In genomic region chr14:20012506-20013275, GRCm38 (mm10) we compare ENCODE assay signal across 19 mouse cellular contexts. TPM values are rescaled to one million over a fixed set of nuclear protein-coding genes. Genes with fewer than 3 reads are reported as not detected.
A peak's percentile ranks its signal among the peaks of the same experiment; 100 is the strongest.
DNase-seq lines count a peak whose midpoint lies in the region; ATAC-seq lines count a peak whose summit lies in the region.
"Had no signal": no experiment of that assay in that cellular context is flagged by ENCODE, and none has a peak within 500 bp of the region (broad histone marks: within the 10 kb centered on the region; RNA-seq: fewer than 3 reads in every experiment).

No protein-coding gene starts in this region.

- H3K9ac ChIP-seq in heart, embryonic 16.5 days (ENCODE audit: low read length), result no peak overlapping the region
- H3K9ac ChIP-seq in limb, embryonic 12.5 days (replicated peaks), result no peak overlapping the region
- H3K9ac ChIP-seq: forebrain, embryonic 12.5 days; hindbrain, embryonic 14.5 days; liver, embryonic 13.5 days had no signal

- H3K9me3 ChIP-seq in heart, embryonic 16.5 days (replicated peaks; ENCODE audit: control insufficient read depth, low read length), result peaks cover 6% of the 10 kb centered on the region
- H3K9me3 ChIP-seq in limb, embryonic 12.5 days, result no peaks in the 10 kb centered on the region
- no peaks in the 10 kb centered on the region for H3K9me3 ChIP-seq in limb, embryonic 10.5 days (replicated peaks)
- H3K9me3 ChIP-seq: forebrain, embryonic 12.5 days; liver, embryonic 13.5 days had no signal

- peak overlapping the region; percentile 46; the same call in 1 of the 2 replicates for H3K27ac ChIP-seq in heart, embryonic 16.5 days (ENCODE audit: low read length)
- H3K27ac ChIP-seq in limb, embryonic 12.5 days, result 0 out of 2 replicates have a peak overlapping the region, but pooled peaks have one; percentile 7
- H3K27ac ChIP-seq in limb, embryonic 10.5 days, result no peak overlapping the region
- H3K27ac ChIP-seq: forebrain, embryonic 12.5 days; heart, adult 2 months; hindbrain, embryonic 14.5 days; liver, embryonic 13.5 days had no signal

- H3K36me3 ChIP-seq in heart, embryonic 16.5 days (ENCODE audit: control insufficient read depth, insufficient read depth), result no peaks in the 10 kb centered on the region
- H3K36me3 ChIP-seq in limb, embryonic 12.5 days, result no peaks in the 10 kb centered on the region
- H3K36me3 ChIP-seq in limb, embryonic 10.5 days, result no peaks in the 10 kb centered on the region
- H3K36me3 ChIP-seq: forebrain, embryonic 12.5 days; liver, embryonic 13.5 days had no signal

- ATAC-seq in heart, embryonic 16.5 days (replicated peaks; ENCODE audit: extremely low read depth, insufficient read depth, low FRiP score), result no peak
- no peak for ATAC-seq in limb, embryonic 12.5 days (ENCODE audit: insufficient number of reproducible peaks, insufficient read depth, low FRiP score, low TSS enrichment, low read depth)
- ATAC-seq in cerebellum, adult (ENCODE audit: insufficient number of reproducible peaks, low FRiP score, low TSS enrichment), result no peak
- ATAC-seq: activated CD4-positive, CD25-positive, alpha-beta regulatory T cell, adult 4 months; intestine, embryonic 16.5 days had no signal

- no peak overlapping the region for H3K4me3 ChIP-seq in heart, embryonic 16.5 days (ENCODE audit: low read length)
- H3K4me3 ChIP-seq in limb, embryonic 12.5 days (replicated peaks), result no peak overlapping the region
- H3K4me3 ChIP-seq in limb, embryonic 10.5 days, result no peak overlapping the region
- H3K4me3 ChIP-seq: forebrain, embryonic 12.5 days; heart, adult 2 months; liver, embryonic 13.5 days had no signal

- DNase-seq in heart, adult 8-10 months (ENCODE audit: low spot score), result no peak
- DNase-seq in limb, embryonic 10.5 days (ENCODE audit: low spot score), result no peak
- DNase-seq in brain, adult 2 months (ENCODE audit: low read depth, low spot score), result peak; percentile 56
- DNase-seq in thymus, postnatal 10 days (ENCODE audit: low spot score in 2 of 2), result peak; percentile 24 to 25
- DNase-seq in gastrocnemius, postnatal 25 days, result no peak
- DNase-seq: adrenal gland, postnatal 14 days; cerebellum, postnatal 14 days; heart, adult 2 months; heart, postnatal 10 days; kidney, postnatal 36 days; liver, embryonic 13.5 days; midbrain, embryonic 14.5 days had no signal

- H3K4me2 ChIP-seq in heart, embryonic 16.5 days (ENCODE audit: low read depth, low read length), result no peak overlapping the region
- no peak overlapping the region for H3K4me2 ChIP-seq in limb, embryonic 12.5 days
- H3K4me2 ChIP-seq: forebrain, embryonic 12.5 days; hindbrain, embryonic 14.5 days; liver, embryonic 13.5 days had no signal

- H3K27me3 ChIP-seq in heart, embryonic 16.5 days (ENCODE audit: control insufficient read depth, insufficient read depth, low read length), result no peaks in the 10 kb centered on the region
- no peaks in the 10 kb centered on the region for H3K27me3 ChIP-seq in limb, embryonic 12.5 days
- H3K27me3 ChIP-seq in limb, embryonic 10.5 days (ENCODE audit: low read depth, poor library complexity, severe bottlenecking), result no peaks in the 10 kb centered on the region
- H3K27me3 ChIP-seq: forebrain, embryonic 12.5 days; liver, embryonic 13.5 days had no signal

- peaks cover 7% of the 10 kb centered on the region; the same call in 1 of the 2 replicates for H3K4me1 ChIP-seq in heart, embryonic 16.5 days (ENCODE audit: control insufficient read depth, insufficient read depth, low read length)
- H3K4me1 ChIP-seq in limb, embryonic 12.5 days (replicated peaks), result no peaks in the 10 kb centered on the region
- H3K4me1 ChIP-seq in limb, embryonic 10.5 days, result no peaks in the 10 kb centered on the region
- H3K4me1 ChIP-seq: forebrain, embryonic 12.5 days; liver, embryonic 13.5 days had no signal

- 48% methylated on average over 9 of the region's 9 CpGs for WGBS in heart, embryonic 16.5 days
- 71% methylated on average over 9 of the region's 9 CpGs for WGBS in limb, embryonic 12.5 days
- WGBS in limb, embryonic 10.5 days, result 77% methylated on average over 9 of the region's 9 CpGs

RNA-seq across cellular contexts. Expression of gene Gng2, which starts 35.3 kb away (rescaled TPM):
- polyA plus RNA-seq in heart, embryonic 16.5 days (2015; fragmentation: Nextera tagmentation; extraction: Ambion mirVana), result 58.8 and 64.2 TPM in 2 replicates
- 10 to 100 TPM in 2 of 4 experiments, 1 to 10 TPM in 2; 9.1 to 14.0 (median 11.4) TPM for total RNA-seq in heart, adult 8-10 months (2022)
- polyA plus RNA-seq in limb, embryonic 12.5 days (2016; fragmentation: Nextera tagmentation; extraction: Ambion mirVana), result 55.0 and 60.9 TPM in 2 replicates
- 63.9 and 72.1 TPM in 2 replicates for polyA plus RNA-seq in limb, embryonic 10.5 days (2016; fragmentation: Nextera tagmentation; extraction: Ambion mirVana)
- total RNA-seq in gastrocnemius, postnatal 25 days (2021), result 1 to 10 TPM; 3.5 to 7.3 TPM

Comparison
In these comparisons a context has a peak if more than half of its experiments do, and no peak if none do; other contexts are left out.
1. DNase-seq: peak in brain, adult 2 months (single experiment) and thymus, postnatal 10 days (2 of 2); none in heart, adult 8-10 months (single experiment), limb, embryonic 10.5 days (single experiment) and gastrocnemius, postnatal 25 days (single experiment).